Mouse (Mus musculus): Measurements from ENCODE around the gene Fem1a. TPM values are rescaled to one million over a fixed set of nuclear protein-coding genes. Genes with fewer than 3 reads are reported as not detected.

Fem1a gene
- polyA plus RNA-seq, 1 experiment from 2014 or later = 19.5 TPM

DNA sequence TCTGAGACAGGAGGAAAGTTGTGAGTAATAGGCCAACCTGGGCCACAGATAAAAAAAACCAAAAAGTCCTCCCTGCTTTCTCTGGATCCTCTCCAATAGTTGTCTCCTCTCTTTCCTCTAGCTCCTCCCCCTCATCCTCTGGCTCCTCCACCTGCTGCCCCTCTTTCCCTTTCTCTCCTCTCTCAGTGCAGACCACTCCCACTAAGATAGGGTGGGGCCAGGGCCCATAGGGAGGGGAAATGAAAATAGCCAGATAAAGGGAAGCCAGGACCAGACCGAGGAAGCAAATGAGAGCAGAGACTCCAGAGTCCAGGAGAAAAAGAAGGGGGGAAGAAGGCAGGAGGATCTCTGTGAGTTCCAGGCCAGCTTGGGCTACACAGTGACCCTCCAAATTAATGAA, 31.7 kb upstream of the Fem1a start:
- no peak for ATAC-seq (ENCODE audit: low FRiP score)
- Histone ChIP-seq H3K27ac (no peak overlapping the region), H3K9ac (no peak overlapping the region), H3K36me3 (no peaks in the 10 kb centered on the region), H3K4me2 (replicated peaks) (no peak overlapping the region), H3K27me3 (0 out of 2 replicates have a peak, but pooled peaks cover 14% of the 10 kb centered on the region), H3K4me1 (no peaks in the 10 kb centered on the region), H3K4me3 (no peak overlapping the region), H3K9me3 (replicated peaks) (no peaks in the 10 kb centered on the region)
- 40% methylated on average over 1 of the region's 1 CpGs for WGBS

DNA sequence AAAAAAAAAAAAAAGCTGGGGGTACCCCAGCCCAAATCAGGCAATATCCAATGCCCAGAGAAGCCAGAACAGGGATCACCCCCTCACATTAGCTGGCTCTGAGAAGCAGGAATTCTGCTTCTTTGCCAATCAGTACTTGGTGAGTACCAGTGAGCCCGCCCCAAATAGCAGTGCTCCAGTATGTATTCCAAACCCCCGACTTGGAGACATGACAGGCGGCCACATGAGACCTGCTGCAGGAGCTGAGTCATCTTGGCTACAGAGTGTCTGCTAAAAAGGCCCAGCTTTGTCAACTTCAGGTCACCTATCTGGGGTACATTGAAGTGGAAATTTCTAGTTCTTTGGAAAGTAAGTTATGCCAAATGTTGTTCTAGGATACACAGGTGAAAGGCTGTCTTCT, 30.0 kb upstream of the Fem1a start:
- Histone ChIP-seq H3K27ac (no peak overlapping the region), H3K4me2 (replicated peaks) (no peak overlapping the region), H3K9ac (no peak overlapping the region), H3K9me3 (replicated peaks) (no peaks in the 10 kb centered on the region), H3K4me1 (no peaks in the 10 kb centered on the region), H3K27me3 (0 out of 2 replicates have a peak, but pooled peaks cover 14% of the 10 kb centered on the region), H3K4me3 (no peak overlapping the region), H3K36me3 (no peaks in the 10 kb centered on the region)
- 74% methylated on average over 3 of the region's 3 CpGs for WGBS
- no peak for ATAC-seq (ENCODE audit: low FRiP score)

GRCm38 (mm10) chr17:56229943-56230342, 26.7 kb upstream of the Fem1a start:
- no peaks in the 10 kb centered on the region for H3K36me3 ChIP-seq
- H3K27me3 ChIP-seq = 0 out of 2 replicates have a peak, but pooled peaks cover 9% of the 10 kb centered on the region
- H3K4me1 ChIP-seq = peaks cover 10% of the 10 kb centered on the region
- H3K4me2 ChIP-seq (replicated peaks) = no peak overlapping the region
- no peak overlapping the region for H3K9ac ChIP-seq
- no peak overlapping the region for H3K27ac ChIP-seq
- no peak overlapping the region for H3K4me3 ChIP-seq
- no peak for ATAC-seq (ENCODE audit: low FRiP score)
- 70% methylated on average over 10 of the region's 10 CpGs for WGBS
- no peaks in the 10 kb centered on the region for H3K9me3 ChIP-seq (replicated peaks)

- H3K4me1 ChIP-seq = peaks cover 13% of the 10 kb centered on the region
- H3K4me3 ChIP-seq = no peak overlapping the region
- peak overlapping the region; percentile 35 for H3K4me2 ChIP-seq (replicated peaks)
- H3K27me3 ChIP-seq = peaks cover 10% of the 10 kb centered on the region; the same call in 1 of the 2 replicates
- no peaks in the 10 kb centered on the region for H3K36me3 ChIP-seq
- peak; percentile 20 for ATAC-seq (ENCODE audit: low FRiP score)
- WGBS = 46% methylated on average over 8 of the region's 8 CpGs
- H3K9ac ChIP-seq = no peak overlapping the region
- no peaks in the 10 kb centered on the region for H3K9me3 ChIP-seq (replicated peaks)
- 0 out of 2 replicates have a peak overlapping the region, but pooled peaks have one; percentile 9 for H3K27ac ChIP-seq
Observed at GRCm38 (mm10) chr17:56233389-56233788, 23.2 kb upstream of the Fem1a start.

DNA sequence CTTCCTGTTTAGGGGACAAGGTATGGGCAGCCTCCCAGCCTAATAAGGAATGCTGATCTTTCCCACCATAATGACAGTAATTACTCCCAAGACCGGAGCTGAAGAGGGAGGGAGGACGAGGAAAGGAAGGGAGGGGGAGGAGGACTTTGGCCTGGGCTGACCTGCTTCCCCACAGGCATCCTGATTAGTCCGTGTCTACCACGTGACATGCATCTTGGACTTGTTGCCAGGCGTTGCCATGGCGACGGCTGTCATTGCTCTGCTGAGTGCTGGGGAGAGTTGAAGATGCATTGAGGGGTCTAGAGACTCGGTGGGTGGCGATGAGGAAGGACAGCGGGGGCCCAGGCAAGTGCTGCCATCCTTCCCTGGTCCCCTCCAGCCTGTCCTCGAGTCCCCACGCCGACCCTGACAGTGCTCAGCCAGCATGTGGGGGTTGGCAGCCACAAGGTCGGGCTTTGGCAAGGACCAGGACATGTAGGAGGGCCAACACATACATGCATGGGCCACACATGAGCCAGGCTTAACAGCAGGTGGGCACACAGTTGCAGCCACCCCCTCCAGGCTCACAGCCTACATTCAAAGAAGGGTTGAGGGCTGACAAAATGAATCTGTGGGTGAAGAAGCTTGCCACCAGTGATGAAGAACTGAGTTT, 22.7 kb upstream of the Fem1a start:
- H3K27ac ChIP-seq = no peak overlapping the region
- peaks cover 13% of the 10 kb centered on the region for H3K4me1 ChIP-seq
- H3K9me3 ChIP-seq (replicated peaks) = no peaks in the 10 kb centered on the region
- WGBS = under 1% methylated on average over 14 of the region's 14 CpGs
- peak; percentile 95 for ATAC-seq (ENCODE audit: low FRiP score)
- H3K9ac ChIP-seq = no peak overlapping the region
- no peaks in the 10 kb centered on the region for H3K36me3 ChIP-seq
- H3K27me3 ChIP-seq = peaks cover 6% of the 10 kb centered on the region; the same call in 1 of the 2 replicates
- H3K4me3 ChIP-seq = no peak overlapping the region
- peak overlapping the region; percentile 35 for H3K4me2 ChIP-seq (replicated peaks)

DNA sequence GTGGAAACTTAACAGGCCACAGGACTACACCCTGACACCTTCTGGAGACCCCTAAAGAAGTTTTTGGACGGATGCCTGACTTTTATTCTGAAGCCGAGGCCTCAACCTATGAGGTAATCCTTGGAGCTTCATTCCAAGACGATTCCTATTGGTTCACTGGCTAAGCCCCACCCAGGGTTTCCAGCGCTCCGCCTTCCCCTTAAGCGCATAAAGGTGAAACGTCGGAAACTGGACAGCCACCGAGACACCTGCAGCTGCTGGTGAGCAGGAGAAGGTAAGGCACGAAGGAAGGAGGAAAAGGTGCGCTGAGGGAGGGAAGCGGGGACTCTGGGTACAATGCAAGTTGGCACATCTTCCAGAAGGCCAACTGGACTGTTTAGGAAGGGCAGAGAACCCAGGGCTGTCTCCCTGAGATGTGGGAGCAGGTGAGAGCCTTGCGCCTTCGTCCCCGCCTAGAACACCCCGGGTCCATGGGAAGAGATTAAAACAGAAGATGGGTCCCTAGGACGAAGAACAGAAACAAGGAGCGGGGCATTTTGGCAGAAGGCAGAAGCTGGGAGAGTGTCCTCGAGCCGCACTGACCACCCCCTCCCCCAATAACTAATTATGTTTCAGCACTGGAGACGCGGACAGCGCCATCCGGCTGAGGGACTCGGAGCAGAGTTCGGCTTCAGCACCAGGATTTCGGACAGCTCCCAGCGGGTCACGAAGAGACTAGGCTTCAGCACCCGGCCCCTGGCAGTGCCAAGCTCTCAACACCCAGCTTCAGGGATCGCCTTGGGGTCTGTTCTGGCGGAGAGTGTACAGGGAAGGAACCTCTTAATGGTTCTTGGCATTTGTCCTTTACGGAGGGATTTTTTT, 14.8 kb upstream of the Fem1a start:
- H3K27ac ChIP-seq = no peak overlapping the region
- peaks cover 35% of the 10 kb centered on the region for H3K27me3 ChIP-seq
- WGBS = 1% methylated on average over 33 of the region's 33 CpGs
- ATAC-seq (ENCODE audit: low FRiP score) = peak; percentile 70
- peaks cover 10% of the 10 kb centered on the region; the same call in 1 of the 2 replicates for H3K4me1 ChIP-seq
- no peaks in the 10 kb centered on the region for H3K9me3 ChIP-seq (replicated peaks)
- no peaks in the 10 kb centered on the region for H3K36me3 ChIP-seq
- peak overlapping the region; percentile 55 for H3K9ac ChIP-seq
- peak overlapping the region; percentile 38 for H3K4me3 ChIP-seq
- peak overlapping the region; percentile 45 for H3K4me2 ChIP-seq (replicated peaks)

DNA sequence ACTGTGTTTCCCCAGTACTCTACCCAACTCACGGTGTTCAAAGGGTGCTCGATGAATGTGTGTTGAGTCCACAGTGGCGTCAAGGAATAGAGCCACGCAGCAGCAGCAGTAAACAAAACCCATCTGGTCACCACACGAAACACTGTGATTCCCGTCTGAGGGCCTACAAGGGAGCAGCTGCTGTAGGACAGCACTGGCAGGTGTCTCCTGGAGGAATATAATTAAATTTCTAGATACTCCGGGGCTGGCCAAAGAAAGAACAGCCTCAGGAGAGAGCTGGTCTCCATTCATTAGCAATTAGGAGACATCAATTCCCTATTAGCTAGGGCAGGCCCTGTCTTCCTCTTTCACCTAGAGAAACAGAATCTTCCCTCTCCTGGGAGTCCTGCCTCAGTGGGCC, 11.0 kb upstream of the Fem1a start:
- no peak overlapping the region for H3K9ac ChIP-seq
- WGBS = 44% methylated on average over 7 of the region's 7 CpGs
- H3K4me1 ChIP-seq = peaks cover 9% of the 10 kb centered on the region

DNA sequence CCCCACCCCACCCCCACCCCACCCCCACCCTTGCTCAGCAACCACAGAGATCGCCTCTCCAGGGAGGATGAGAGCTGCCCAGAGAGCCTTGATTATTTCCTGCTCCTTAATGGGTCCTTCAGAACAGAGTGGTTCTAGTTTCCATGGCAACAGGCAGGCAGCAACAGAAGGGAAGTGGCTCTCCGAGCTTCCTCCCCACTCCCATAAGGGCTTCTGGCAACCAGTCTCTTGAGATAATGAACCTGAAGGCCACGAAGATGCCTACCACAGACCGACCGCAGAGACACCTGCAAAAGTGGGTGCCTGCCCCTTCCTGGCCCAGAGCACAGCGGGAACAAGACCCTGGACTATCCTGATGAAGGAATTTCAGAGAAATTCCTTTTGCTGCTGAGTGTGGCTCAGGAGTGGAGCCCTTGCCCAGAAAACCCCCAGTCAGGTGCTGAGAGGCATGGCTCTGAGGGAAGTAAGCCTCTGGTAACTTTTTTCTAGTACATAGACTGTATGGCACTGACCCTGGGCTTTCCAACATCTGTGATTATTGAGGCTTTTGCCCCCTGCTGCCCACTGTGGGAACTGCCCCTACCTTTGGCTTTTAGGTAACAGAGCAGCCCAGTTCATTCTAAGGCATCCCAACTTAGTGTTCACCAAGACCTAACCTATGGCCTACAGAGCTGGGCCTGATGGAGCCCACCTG, 5.3 kb upstream of the Fem1a start:
- ATAC-seq (ENCODE audit: low FRiP score) = peak; percentile 44
- 19% methylated on average over 6 of the region's 6 CpGs for whole genome bisulfite sequencing
- Histone ChIP-seq H3K4me2 (replicated peaks) (peak overlapping the region; percentile 5; the same call in 1 of the 2 replicates), H3K4me1 (peaks cover 11% of the 10 kb centered on the region), H3K9me3 (replicated peaks) (no peaks in the 10 kb centered on the region), H3K36me3 (no peaks in the 10 kb centered on the region), H3K27ac (peak overlapping the region; percentile 44; the same call in 1 of the 2 replicates), H3K4me3 (no peak overlapping the region), H3K27me3 (peaks cover 19% of the 10 kb centered on the region), H3K9ac (no peak overlapping the region)

More for the DNA sequence above, 11.0 kb upstream of the Fem1a start:
- H3K27me3 ChIP-seq = peaks cover 48% of the 10 kb centered on the region
- no peak overlapping the region for H3K27ac ChIP-seq
- ATAC-seq (ENCODE audit: low FRiP score) = peak; percentile 52; the same call in 1 of the 2 replicates
- no peak overlapping the region for H3K4me3 ChIP-seq
- no peaks in the 10 kb centered on the region for H3K9me3 ChIP-seq (replicated peaks)
- no peak overlapping the region for H3K4me2 ChIP-seq (replicated peaks)
- no peaks in the 10 kb centered on the region for H3K36me3 ChIP-seq

- ATAC-seq (ENCODE audit: low FRiP score) = no peak
- Histone ChIP-seq H3K4me1 (peaks cover 36% of the 10 kb centered on the region), H3K36me3 (peaks cover 17% of the 10 kb centered on the region), H3K4me3 (no peak overlapping the region), H3K9ac (peak overlapping the region; percentile 19; the same call in 1 of the 2 replicates), H3K27ac (0 out of 2 replicates have a peak overlapping the region, but pooled peaks have one; percentile 69), H3K27me3 (0 out of 2 replicates have a peak, but pooled peaks cover 3% of the 10 kb centered on the region), H3K4me2 (replicated peaks) (no peak overlapping the region), H3K9me3 (replicated peaks) (no peaks in the 10 kb centered on the region)
- WGBS = 76% methylated on average over 4 of the region's 4 CpGs
Observed at GRCm38 (mm10) chr17:56254695-56255094, 1.9 kb upstream of the Fem1a start.

DNA sequence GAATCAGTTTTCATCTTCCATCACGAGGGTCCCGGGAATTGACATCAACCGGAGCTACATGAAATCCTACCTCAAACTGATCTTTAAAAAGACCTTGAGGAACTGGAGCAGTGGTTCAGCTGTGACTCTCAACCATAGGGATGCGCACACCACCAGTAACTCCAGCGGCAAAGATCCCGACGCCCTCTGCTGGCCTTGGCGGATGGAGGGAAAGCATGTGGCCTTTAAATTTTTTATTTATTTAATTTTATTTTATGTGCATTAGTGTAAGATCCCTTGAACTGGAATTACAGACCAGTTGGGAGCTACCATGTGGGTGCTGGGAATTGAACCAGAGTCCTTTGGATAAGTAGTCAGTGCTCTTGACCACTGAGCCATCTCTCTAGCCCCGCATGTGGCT, 1.2 kb upstream of the Fem1a start:
- WGBS = 23% methylated on average over 9 of the region's 9 CpGs
- Histone ChIP-seq H3K9ac (no peak overlapping the region), H3K27ac (peak overlapping the region; percentile 69; the same call in 1 of the 2 replicates), H3K36me3 (peaks cover 25% of the 10 kb centered on the region), H3K4me2 (replicated peaks) (peak overlapping the region; percentile 61; the same call in 1 of the 2 replicates), H3K27me3 (0 out of 2 replicates have a peak, but pooled peaks cover 3% of the 10 kb centered on the region), H3K4me3 (0 out of 2 replicates have a peak overlapping the region, but pooled peaks have one; percentile 79), H3K9me3 (replicated peaks) (no peaks in the 10 kb centered on the region), H3K4me1 (peaks cover 41% of the 10 kb centered on the region)
- peak; percentile 11; the same call in 1 of the 2 replicates for ATAC-seq (ENCODE audit: low FRiP score)

DNA sequence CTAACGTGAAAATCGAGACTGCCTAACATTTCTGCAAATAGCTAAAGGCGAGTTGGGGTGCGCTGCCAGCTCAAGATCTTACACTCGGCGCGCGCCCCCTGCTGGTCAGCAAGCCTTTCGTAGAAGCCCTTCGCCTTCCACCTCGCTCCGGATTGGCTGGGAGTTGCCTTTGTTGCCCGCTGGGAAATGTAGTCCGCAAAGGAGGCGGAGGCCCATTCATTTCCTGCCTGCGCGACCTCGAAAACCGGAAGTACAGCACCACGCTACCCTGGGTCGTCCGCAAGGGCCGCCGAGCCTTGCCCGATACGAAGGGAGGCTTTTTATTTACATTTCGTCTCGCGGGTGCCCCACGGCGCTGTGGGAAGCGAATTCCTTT, 759 bp upstream of the Fem1a start:
- peak; percentile 93 for ATAC-seq (ENCODE audit: low FRiP score)
- peaks cover 41% of the 10 kb centered on the region for H3K4me1 ChIP-seq

More for the DNA sequence above, 759 bp upstream of the Fem1a start:
- H3K27me3 ChIP-seq = 0 out of 2 replicates have a peak, but pooled peaks cover 3% of the 10 kb centered on the region
- H3K36me3 ChIP-seq = peaks cover 29% of the 10 kb centered on the region
- WGBS = under 1% methylated on average over 32 of the region's 32 CpGs
- H3K9me3 ChIP-seq (replicated peaks) = no peaks in the 10 kb centered on the region
- peak overlapping the region; percentile 54 for H3K9ac ChIP-seq
- peak overlapping the region; percentile 79 for H3K4me3 ChIP-seq
- H3K4me2 ChIP-seq (replicated peaks) = peak overlapping the region; percentile 61
- peak overlapping the region; percentile 85 for H3K27ac ChIP-seq
